Mouse (Mus musculus) liver, embryonic 15.5 days (tissue): ENCODE data around the gene Olfr450. TPM values are rescaled to one million over a fixed set of nuclear protein-coding genes. Genes with fewer than 3 reads are reported as not detected.

ENCODE experiments used
- ATAC-seq: fragments of 200-750 bp; cut with Nextera tagmentation; 2 replicates; pipeline ENCODE4 v1.8.0; 2017; ENCODE audit warnings: moderate number of reproducible peaks, mild to moderate bottlenecking, moderate library complexity; ENCODE audit not compliant: insufficient read depth
- H3K27ac ChIP-seq: fragments of 300-500 bp; sonication (generic); replicated peaks from 2 replicates; pipeline ENCODE4 v1.5.1; 2015; ENCODE audit warnings: mild to moderate bottlenecking, inconsistent platforms
- H3K27me3 ChIP-seq: fragments of 300-500 bp; sonication (generic); 2 replicates; pipeline ENCODE4 v1.6.1; 2015; ENCODE audit warnings: mild to moderate bottlenecking, inconsistent platforms
- H3K36me3 ChIP-seq: fragments of 300-500 bp; sonication (generic); replicated peaks from 2 replicates; pipeline ENCODE4 v1.6.1; 2015; ENCODE audit warnings: moderate library complexity, mild to moderate bottlenecking, inconsistent platforms
- H3K4me1 ChIP-seq: fragments of 300-500 bp; sonication (generic); replicated peaks from 2 replicates; pipeline ENCODE4 v1.6.1; 2015; ENCODE audit warnings: inconsistent platforms
- H3K4me2 ChIP-seq: fragments of 300-500 bp; sonication (generic); 2 replicates; pipeline ENCODE4 v1.6.1; 2015; ENCODE audit warnings: moderate library complexity, mild to moderate bottlenecking, inconsistent platforms
- H3K4me3 ChIP-seq: fragments of 300-500 bp; sonication (generic); replicated peaks from 2 replicates; pipeline ENCODE4 v1.5.1; 2015; ENCODE audit warnings: mild to moderate bottlenecking, inconsistent platforms
- H3K9ac ChIP-seq: fragments of 300-500 bp; sonication (generic); 2 replicates; pipeline ENCODE4 v1.6.1; 2015; ENCODE audit warnings: moderate library complexity, mild to moderate bottlenecking, inconsistent platforms
- H3K9me3 ChIP-seq: fragments of 300-500 bp; sonication (generic); replicated peaks from 2 replicates; pipeline ENCODE4 v1.6.1; 2016; ENCODE audit warnings: inconsistent platforms
- WGBS: fragments of 180-500 bp; shearing (Covaris S2); methylation state at CpG from one replicate; pipeline ENCODE4 v1.1.7; 2015; ENCODE audit warnings: mixed read lengths; ENCODE audit not compliant: insufficient replicate concordance; 5-methylcytosine and 5-hydroxymethylcytosine counted together
- polyA plus RNA-seq: library from polyadenylated mRNA; unstranded; fragments of >200 nt; fragmentation: Nextera tagmentation; extraction: Ambion mirVana; gene quantifications from 2 replicates; pipeline ENCODE4 v1.2.1, GENCODE M21; 2015

Gene Olfr450
- not detected in 2 replicates for polyA plus RNA-seq

- Histone ChIP-seq H3K4me3 (no peak within 1 kb of the TSS), H3K36me3 (no peaks in the 10 kb centered on the region), H3K4me1 (no peaks in the 10 kb centered on the region), H3K27me3 (no peaks in the 10 kb centered on the region), H3K9me3 (no peaks in the 10 kb centered on the region), H3K4me2 (no peak within 1 kb of the TSS), H3K9ac (no peak within 1 kb of the TSS), H3K27ac (no peak within 1 kb of the TSS)
- ATAC-seq = no peak
- 36% methylated on average over 1 of the region's 1 CpGs for WGBS
These were observed at the start of gene Olfr450 for GRCm38 (mm10) chr6:42811639-42812038. Gene Olfr450, plus strand, starts transcription at chr6:42811939.

- Histone ChIP-seq H3K4me2 (no peak overlapping the region), H3K4me3 (no peak overlapping the region), H3K9me3 (no peaks in the 10 kb centered on the region), H3K27me3 (no peaks in the 10 kb centered on the region), H3K27ac (no peak overlapping the region), H3K9ac (no peak overlapping the region), H3K4me1 (no peaks in the 10 kb centered on the region), H3K36me3 (no peaks in the 10 kb centered on the region)
- WGBS = 61% methylated on average over 1 of the region's 1 CpGs
- ATAC-seq = no peak
These were observed 34.7 kb upstream of the Olfr450 start for GRCm38 (mm10) chr6:42777066-42777465.

- ATAC-seq = no peak
- Histone ChIP-seq H3K4me3 (no peak within 1 kb of the TSS), H3K27ac (no peak within 1 kb of the TSS), H3K27me3 (no peaks in the 10 kb centered on the region), H3K4me1 (no peaks in the 10 kb centered on the region), H3K9ac (no peak within 1 kb of the TSS), H3K9me3 (no peaks in the 10 kb centered on the region), H3K36me3 (no peaks in the 10 kb centered on the region), H3K4me2 (no peak within 1 kb of the TSS)
These were observed 26.9 kb upstream of the Olfr450 start, which contains the start of gene Olfr452 for GRCm38 (mm10) chr6:42784793-42785192. Gene Olfr452, plus strand, starts transcription at chr6:42785093.

DNA sequence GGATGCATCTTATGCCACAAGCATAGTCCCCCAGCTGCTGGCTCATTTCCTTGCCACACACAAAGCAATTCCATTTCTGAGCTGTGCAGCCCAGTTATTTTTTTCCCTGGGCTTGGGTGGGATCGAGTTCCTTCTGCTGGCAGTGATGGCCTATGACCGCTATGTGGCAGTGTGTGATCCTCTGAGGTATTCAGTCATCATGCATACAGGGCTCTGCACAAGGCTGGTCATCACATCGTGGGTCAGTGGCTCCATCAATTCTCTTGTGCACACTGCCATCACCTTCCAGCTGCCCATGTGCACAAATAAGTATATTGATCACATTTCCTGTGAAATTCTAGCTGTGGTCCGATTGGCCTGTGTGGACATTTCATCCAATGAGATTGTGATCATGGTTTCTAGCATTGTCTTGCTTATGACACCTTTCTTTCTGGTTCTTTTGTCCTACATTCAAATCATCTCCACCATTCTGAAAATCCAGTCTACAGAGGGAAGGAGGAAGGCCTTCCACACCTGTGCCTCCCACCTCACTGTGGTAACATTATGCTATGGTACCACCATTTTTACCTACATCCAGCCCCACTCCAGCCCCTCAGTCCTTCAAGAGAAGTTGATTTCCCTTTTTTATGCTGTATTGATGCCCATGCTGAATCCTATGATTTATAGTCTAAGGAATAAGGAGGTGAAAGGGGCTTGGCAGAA, 21.3 kb upstream of the Olfr450 start:
- WGBS = 40% methylated on average over 4 of the region's 4 CpGs
- Histone ChIP-seq H3K36me3 (no peaks in the 10 kb centered on the region), H3K4me1 (no peaks in the 10 kb centered on the region), H3K9me3 (no peaks in the 10 kb centered on the region), H3K27ac (no peak overlapping the region), H3K4me2 (no peak overlapping the region), H3K4me3 (no peak overlapping the region), H3K9ac (no peak overlapping the region), H3K27me3 (no peaks in the 10 kb centered on the region)
- no peak for ATAC-seq

DNA sequence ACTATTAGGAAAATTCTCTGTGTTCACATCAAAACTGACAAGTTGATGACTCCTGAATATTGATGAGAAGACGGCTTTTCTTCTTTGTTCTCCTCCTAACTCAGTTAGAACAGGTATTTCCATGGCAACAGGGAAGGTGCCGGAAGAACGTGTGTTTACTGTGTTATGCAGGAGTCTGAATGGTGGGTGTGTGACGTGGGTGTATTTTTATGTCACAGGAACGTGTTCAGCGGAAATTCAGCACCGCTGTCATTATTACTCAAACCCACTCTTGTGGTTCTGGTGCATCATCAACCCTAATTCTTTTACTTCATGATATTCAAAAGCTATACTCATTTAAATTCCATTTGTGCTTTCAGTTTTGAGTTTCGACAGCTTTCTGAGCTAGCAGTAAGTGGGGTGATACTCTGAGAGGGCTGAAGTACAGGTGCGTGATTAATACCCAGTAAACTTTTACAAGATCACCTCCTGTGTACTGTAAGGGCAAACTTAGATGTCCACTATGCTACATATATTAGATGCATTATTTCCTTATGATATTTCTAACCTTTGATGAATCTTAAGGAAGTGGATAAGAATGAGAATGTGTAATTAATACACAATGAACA, 20.7 kb upstream of the Olfr450 start:
- Histone ChIP-seq H3K27ac (no peak overlapping the region), H3K4me3 (no peak overlapping the region), H3K4me2 (no peak overlapping the region), H3K36me3 (no peaks in the 10 kb centered on the region), H3K9me3 (no peaks in the 10 kb centered on the region), H3K27me3 (no peaks in the 10 kb centered on the region), H3K4me1 (no peaks in the 10 kb centered on the region), H3K9ac (no peak overlapping the region)
- WGBS = 66% methylated on average over 9 of the region's 9 CpGs
- no peak for ATAC-seq

- Histone ChIP-seq H3K27ac (no peak overlapping the region), H3K36me3 (no peaks in the 10 kb centered on the region), H3K4me1 (no peaks in the 10 kb centered on the region), H3K4me3 (no peak overlapping the region), H3K27me3 (no peaks in the 10 kb centered on the region), H3K9me3 (no peaks in the 10 kb centered on the region), H3K9ac (no peak overlapping the region), H3K4me2 (no peak overlapping the region)
- 72% methylated on average over 3 of the region's 3 CpGs for WGBS
- ATAC-seq = no peak
These were observed 16.8 kb upstream of the Olfr450 start for GRCm38 (mm10) chr6:42794982-42795381.

GRCm38 (mm10) chr6:42834084-42834483, 22.3 kb downstream of the Olfr450 start, which contains the start of gene Olfr449:
Gene Olfr449, plus strand, starts transcription at chr6:42834384.
- H3K36me3 ChIP-seq = no peaks in the 10 kb centered on the region
- no peaks in the 10 kb centered on the region for H3K4me1 ChIP-seq
- no peaks in the 10 kb centered on the region for H3K9me3 ChIP-seq
- H3K4me2 ChIP-seq = no peak within 1 kb of the TSS
- H3K27me3 ChIP-seq = no peaks in the 10 kb centered on the region
- H3K9ac ChIP-seq = no peak within 1 kb of the TSS
- ATAC-seq = no peak
- no peak within 1 kb of the TSS for H3K4me3 ChIP-seq
- no peak within 1 kb of the TSS for H3K27ac ChIP-seq

- no peak for ATAC-seq
- Histone ChIP-seq H3K9ac (no peak overlapping the region), H3K9me3 (no peaks in the 10 kb centered on the region), H3K27ac (no peak overlapping the region), H3K4me1 (no peaks in the 10 kb centered on the region), H3K4me2 (no peak overlapping the region), H3K36me3 (no peaks in the 10 kb centered on the region), H3K27me3 (no peaks in the 10 kb centered on the region), H3K4me3 (no peak overlapping the region)
- 6% methylated on average over 4 of the region's 4 CpGs for WGBS
These were observed 48.6 kb downstream of the Olfr450 start for GRCm38 (mm10) chr6:42860222-42860819.

Other genes starting within 250 kb of the Olfr450 start
- gene Tcaf3, start 214.2 kb upstream of the Olfr450 start, polyA plus RNA-seq = not detected in 2 replicates
- 0.15 and 0.23 TPM in 2 replicates for gene Tcaf2, start 166.7 kb upstream of the Olfr450 start, polyA plus RNA-seq
- gene Tcaf1, start 101.9 kb upstream of the Olfr450 start, polyA plus RNA-seq = 4.7 TPM in 2 replicates
- not detected in 2 replicates for gene Olfr453, start 72.6 kb upstream of the Olfr450 start, polyA plus RNA-seq
- not detected in 2 replicates for gene Olfr38, start 55.5 kb upstream of the Olfr450 start, polyA plus RNA-seq
- gene Olfr452, start 26.8 kb upstream of the Olfr450 start, polyA plus RNA-seq = not detected in 2 replicates
- gene Olfr449, start 22.4 kb downstream of the Olfr450 start, polyA plus RNA-seq = not detected in 2 replicates
- not detected in 2 replicates for gene Olfr448, start 78.5 kb downstream of the Olfr450 start, polyA plus RNA-seq
- not detected in 2 replicates for gene Olfr447, start 96.9 kb downstream of the Olfr450 start, polyA plus RNA-seq
- not detected in 2 replicates for gene Olfr446, start 109.4 kb downstream of the Olfr450 start, polyA plus RNA-seq
- not detected in 2 replicates for gene Olfr444, start 137.1 kb downstream of the Olfr450 start, polyA plus RNA-seq